Mouse (Mus musculus) limb, embryonic 12.5 days (tissue): ENCODE data around the gene Cyp46a1. TPM values are rescaled to one million over a fixed set of nuclear protein-coding genes. Genes with fewer than 3 reads are reported as not detected.

Experiments
- ATAC-seq: fragments of 200-750 bp; cut with Nextera tagmentation; 2 replicates; pipeline ENCODE4 v1.8.0; 2017; ENCODE audit warnings: low read depth, moderate TSS enrichment; ENCODE audit not compliant: insufficient number of reproducible peaks, insufficient read depth, low FRiP score, low TSS enrichment
- H3K27ac ChIP-seq: fragments of 300-500 bp; sonication (generic); 2 replicates; pipeline ENCODE4 v1.5.1; 2016; ENCODE audit warnings: mild to moderate bottlenecking, moderate library complexity
- H3K27me3 ChIP-seq: fragments of 300-500 bp; sonication (generic); 2 replicates; pipeline ENCODE4 v1.6.1; 2016; ENCODE audit warnings: mild to moderate bottlenecking, moderate library complexity
- H3K36me3 ChIP-seq: fragments of 300-500 bp; sonication (generic); 2 replicates; pipeline ENCODE4 v1.6.1; 2016; ENCODE audit warnings: mild to moderate bottlenecking, moderate library complexity
- H3K4me1 ChIP-seq: fragments of 300-500 bp; sonication (generic); replicated peaks from 2 replicates; pipeline ENCODE4 v1.6.1; 2016
- H3K4me2 ChIP-seq: fragments of 300-500 bp; sonication (generic); 2 replicates; pipeline ENCODE4 v1.6.1; 2016; ENCODE audit warnings: mild to moderate bottlenecking, moderate library complexity
- H3K4me3 ChIP-seq: fragments of 300-500 bp; sonication (generic); replicated peaks from 2 replicates; pipeline ENCODE4 v1.5.1; 2016; ENCODE audit warnings: mild to moderate bottlenecking
- H3K9ac ChIP-seq: fragments of 300-500 bp; sonication (generic); replicated peaks from 2 replicates; pipeline ENCODE4 v1.6.1; 2016; ENCODE audit warnings: mild to moderate bottlenecking, moderate library complexity
- H3K9me3 ChIP-seq: fragments of 300-500 bp; sonication (generic); 2 replicates; pipeline ENCODE4 v1.6.1; 2016; ENCODE audit warnings: mild to moderate bottlenecking, moderate library complexity
- WGBS: fragments of 180-500 bp; shearing (Covaris S2); methylation state at CpG from one replicate; pipeline ENCODE4 v1.1.7; 2016; 5-methylcytosine and 5-hydroxymethylcytosine counted together
- polyA plus RNA-seq: library from polyadenylated mRNA; unstranded; fragments of >200 nt; fragmentation: Nextera tagmentation; extraction: Ambion mirVana; gene quantifications from 2 replicates; pipeline ENCODE4 v1.2.1, GENCODE M21; 2016

Cyp46a1 gene
- polyA plus RNA-seq, 1 experiment from 2014 or later = 2.9 TPM

DNA sequence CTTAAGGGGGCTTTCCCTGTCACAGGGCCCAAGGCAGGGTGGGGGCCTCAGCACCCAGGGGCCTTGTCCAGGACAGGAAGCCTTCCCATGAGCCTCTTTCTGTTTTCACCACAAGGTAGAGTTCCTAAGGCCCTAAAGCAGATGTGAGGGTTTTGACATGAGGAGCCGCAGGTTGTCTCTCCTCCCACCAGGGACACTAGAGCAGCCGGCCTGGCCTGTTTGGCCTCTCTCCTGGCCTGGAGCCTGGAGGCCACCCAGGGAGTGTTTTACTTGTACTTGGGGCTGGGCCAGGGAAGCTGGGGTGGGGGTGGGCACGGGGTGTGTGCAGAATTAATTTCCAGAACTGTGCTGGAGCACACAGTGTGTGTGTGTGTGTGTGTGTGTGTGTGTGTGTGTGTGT is 31.2 kb downstream of the Cyp46a1 start:
- ATAC-seq = no peak
- Histone ChIP-seq H3K9me3 (no peaks in the 10 kb centered on the region), H3K4me3 (no peak overlapping the region), H3K36me3 (no peaks in the 10 kb centered on the region), H3K27me3 (no peaks in the 10 kb centered on the region), H3K9ac (no peak overlapping the region), H3K27ac (no peak overlapping the region), H3K4me2 (no peak overlapping the region), H3K4me1 (peaks cover 28% of the 10 kb centered on the region)
- 17% methylated on average over 3 of the region's 3 CpGs for WGBS

GRCm38 (mm10) chr12:108365868-108366267 is 31.7 kb downstream of the Cyp46a1 start:
- Histone ChIP-seq H3K9ac (no peak overlapping the region), H3K4me1 (peaks cover 33% of the 10 kb centered on the region), H3K4me2 (no peak overlapping the region), H3K27me3 (no peaks in the 10 kb centered on the region), H3K27ac (no peak overlapping the region), H3K36me3 (no peaks in the 10 kb centered on the region), H3K9me3 (no peaks in the 10 kb centered on the region), H3K4me3 (no peak overlapping the region)
- 82% methylated on average over 7 of the region's 7 CpGs for WGBS
- no peak for ATAC-seq

- Histone ChIP-seq H3K9me3 (no peaks in the 10 kb centered on the region), H3K27me3 (no peaks in the 10 kb centered on the region), H3K4me1 (peaks cover 54% of the 10 kb centered on the region), H3K36me3 (no peaks in the 10 kb centered on the region), H3K9ac (no peak overlapping the region), H3K4me3 (no peak overlapping the region), H3K4me2 (no peak overlapping the region), H3K27ac (no peak overlapping the region)
- ATAC-seq = no peak
- 72% methylated on average over 2 of the region's 2 CpGs for WGBS
Measured at GRCm38 (mm10) chr12:108367909-108368308, 33.7 kb downstream of the Cyp46a1 start.

DNA sequence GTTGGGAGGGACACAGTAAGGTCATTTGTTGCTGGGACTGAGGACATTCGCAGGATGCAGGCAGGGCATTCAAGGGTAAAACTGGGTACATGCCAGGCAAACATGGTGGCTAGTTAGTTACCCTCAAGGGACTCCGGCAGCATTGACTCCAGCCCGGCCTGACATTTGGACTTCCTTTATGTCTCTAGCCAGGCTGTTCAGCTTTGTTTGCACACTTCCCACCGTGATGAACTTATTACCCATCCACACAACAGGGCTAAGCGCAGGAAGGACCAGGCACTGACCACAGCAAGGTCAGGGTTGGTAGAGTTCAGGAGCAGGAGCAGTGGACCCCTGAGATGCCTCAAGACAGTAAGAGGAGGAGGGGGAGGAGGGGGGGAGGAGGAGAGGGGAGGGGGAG is 34.7 kb downstream of the Cyp46a1 start:
- H3K36me3 ChIP-seq = no peaks in the 10 kb centered on the region
- H3K9me3 ChIP-seq = no peaks in the 10 kb centered on the region
- H3K4me2 ChIP-seq = no peak overlapping the region
- H3K4me1 ChIP-seq = peaks cover 58% of the 10 kb centered on the region
- no peak for ATAC-seq
- H3K27ac ChIP-seq = no peak overlapping the region
- WGBS = 70% methylated on average over 5 of the region's 5 CpGs
- no peak overlapping the region for H3K4me3 ChIP-seq
- no peaks in the 10 kb centered on the region for H3K27me3 ChIP-seq
- no peak overlapping the region for H3K9ac ChIP-seq

DNA sequence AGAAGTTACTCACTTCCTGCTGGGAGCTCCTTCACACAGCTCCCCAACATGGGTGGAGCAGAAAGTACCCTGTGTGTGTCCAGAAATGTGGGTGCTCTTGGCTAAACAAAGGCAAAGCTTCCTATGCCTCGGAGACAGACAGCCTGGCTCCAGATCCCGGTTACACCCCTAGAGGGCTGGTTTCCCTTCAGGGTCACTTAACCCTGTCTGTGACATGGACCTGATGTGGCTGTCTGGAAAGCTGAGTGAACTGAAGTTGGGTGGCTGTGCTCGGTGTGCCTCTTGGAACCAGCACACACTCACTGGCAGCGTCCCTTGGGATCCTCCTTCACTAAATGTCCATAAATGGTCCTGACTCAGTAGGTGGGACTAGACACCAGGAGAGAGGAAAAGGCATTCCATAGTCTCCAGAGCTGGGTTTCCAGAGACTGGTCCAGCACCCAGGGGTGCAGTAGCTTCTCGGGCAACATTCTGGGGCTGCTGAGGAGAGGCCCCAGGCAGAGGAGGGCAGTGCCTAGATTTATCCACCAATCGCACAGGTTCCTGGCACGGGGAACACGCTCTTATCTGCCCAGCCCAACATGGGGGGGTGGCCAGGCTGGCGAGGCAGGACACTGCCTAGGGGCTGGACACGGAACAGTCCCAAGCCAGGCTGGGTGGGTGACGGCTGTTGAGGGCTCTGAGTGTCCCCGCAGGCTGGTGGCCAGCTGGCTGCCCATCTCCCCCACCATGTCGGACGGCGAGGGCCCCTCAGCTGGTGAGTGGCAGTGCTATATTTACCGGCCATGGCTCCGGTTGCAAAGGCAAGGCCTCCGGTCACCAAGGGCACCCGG is 36.6 kb downstream of the Cyp46a1 start, which contains the start of gene Eml1:
TSS of gene Eml1 (plus strand) at position 362 of the 833 bp plus-strand sequence.
- H3K36me3 ChIP-seq = no peaks in the 10 kb centered on the region
- peaks cover 65% of the 10 kb centered on the region for H3K4me1 ChIP-seq
- ATAC-seq = peak; percentile 26; the same call in 1 of the 2 replicates
- 0 out of 2 replicates have a peak within 1 kb of the TSS, but pooled peaks have one; percentile 84 for H3K27ac ChIP-seq
- H3K9me3 ChIP-seq = no peaks in the 10 kb centered on the region
- 73% methylated on average over 19 of the region's 19 CpGs for whole genome bisulfite sequencing
- H3K9ac ChIP-seq = no peak within 1 kb of the TSS
- no peak within 1 kb of the TSS for H3K4me2 ChIP-seq
- no peak within 1 kb of the TSS for H3K4me3 ChIP-seq
- no peaks in the 10 kb centered on the region for H3K27me3 ChIP-seq

- 71% methylated on average over 6 of the region's 6 CpGs for WGBS
- H3K4me2 ChIP-seq = no peak overlapping the region
- H3K27ac ChIP-seq = 0 out of 2 replicates have a peak overlapping the region, but pooled peaks have one; percentile 84
- H3K9ac ChIP-seq = no peak overlapping the region
- no peaks in the 10 kb centered on the region for H3K36me3 ChIP-seq
- H3K4me3 ChIP-seq = no peak overlapping the region
- ATAC-seq = no peak
- H3K4me1 ChIP-seq = peaks cover 67% of the 10 kb centered on the region
- no peaks in the 10 kb centered on the region for H3K27me3 ChIP-seq
- H3K9me3 ChIP-seq = no peaks in the 10 kb centered on the region
Measured at GRCm38 (mm10) chr12:108371429-108371765, 37.2 kb downstream of the Cyp46a1 start.

- H3K4me2 ChIP-seq = no peak overlapping the region
- no peaks in the 10 kb centered on the region for H3K36me3 ChIP-seq
- H3K4me1 ChIP-seq = peaks cover 67% of the 10 kb centered on the region
- H3K27me3 ChIP-seq = no peaks in the 10 kb centered on the region
- ATAC-seq = no peak
- 82% methylated on average over 17 of the region's 17 CpGs for WGBS
- H3K27ac ChIP-seq = peak overlapping the region; percentile 84
- no peaks in the 10 kb centered on the region for H3K9me3 ChIP-seq
- no peak overlapping the region for H3K9ac ChIP-seq
- H3K4me3 ChIP-seq = no peak overlapping the region
Measured at GRCm38 (mm10) chr12:108372241-108372640, 38.1 kb downstream of the Cyp46a1 start.

DNA sequence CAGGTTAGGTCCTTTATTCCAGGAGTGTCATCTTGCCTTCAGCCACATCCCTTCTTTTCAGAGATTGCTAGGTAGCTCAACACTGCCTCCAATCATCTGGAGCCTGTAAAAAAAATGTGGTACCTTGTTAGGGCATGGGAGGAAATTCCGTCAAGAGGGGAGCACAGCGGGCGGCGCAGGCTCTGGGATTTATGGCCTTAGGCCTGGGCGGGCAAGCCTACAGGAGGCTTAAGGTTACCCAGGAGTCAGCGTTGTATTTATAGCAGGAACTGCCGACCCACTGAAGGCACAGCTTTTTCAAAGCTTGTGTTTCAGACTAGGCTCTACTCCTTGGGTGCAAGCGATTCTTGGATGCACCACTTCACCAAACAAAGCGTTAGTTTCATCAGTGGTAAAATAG is 39.4 kb downstream of the Cyp46a1 start:
- Histone ChIP-seq H3K36me3 (no peaks in the 10 kb centered on the region), H3K27me3 (no peaks in the 10 kb centered on the region), H3K9me3 (no peaks in the 10 kb centered on the region), H3K4me3 (no peak overlapping the region), H3K4me1 (peaks cover 62% of the 10 kb centered on the region), H3K27ac (peak overlapping the region; percentile 84), H3K4me2 (no peak overlapping the region), H3K9ac (no peak overlapping the region)
- 14% methylated on average over 9 of the region's 9 CpGs for WGBS
- peak; percentile 58; the same call in 1 of the 2 replicates for ATAC-seq

GRCm38 (mm10) chr12:108374689-108375088 is 40.5 kb downstream of the Cyp46a1 start:
- Histone ChIP-seq H3K36me3 (no peaks in the 10 kb centered on the region), H3K9ac (no peak overlapping the region; the same call in 1 of the 2 replicates), H3K4me2 (peak overlapping the region; percentile 2; the same call in 1 of the 2 replicates), H3K27me3 (no peaks in the 10 kb centered on the region), H3K9me3 (no peaks in the 10 kb centered on the region), H3K4me1 (peaks cover 61% of the 10 kb centered on the region), H3K27ac (peak overlapping the region; percentile 84; the same call in 1 of the 2 replicates), H3K4me3 (no peak overlapping the region)
- 75% methylated on average over 8 of the region's 8 CpGs for whole genome bisulfite sequencing
- no peak for ATAC-seq

- no peaks in the 10 kb centered on the region for H3K27me3 ChIP-seq
- no peak overlapping the region for H3K4me2 ChIP-seq
- H3K4me1 ChIP-seq = peaks cover 25% of the 10 kb centered on the region
- 87% methylated on average over 13 of the region's 13 CpGs for WGBS
- H3K36me3 ChIP-seq = no peaks in the 10 kb centered on the region
- ATAC-seq = no peak
- no peaks in the 10 kb centered on the region for H3K9me3 ChIP-seq
- no peak overlapping the region for H3K27ac ChIP-seq
- H3K9ac ChIP-seq = no peak overlapping the region
- H3K4me3 ChIP-seq = no peak overlapping the region
Measured at GRCm38 (mm10) chr12:108378379-108379133, 44.4 kb downstream of the Cyp46a1 start.

GRCm38 (mm10) chr12:108386476-108387232 is 52.5 kb downstream of the Cyp46a1 start:
- Histone ChIP-seq H3K9ac (no peak overlapping the region), H3K27ac (no peak overlapping the region)
- ATAC-seq = peak; percentile 44

More at GRCm38 (mm10) chr12:108386476-108387232, 52.5 kb downstream of the Cyp46a1 start:
- no peak overlapping the region for H3K4me3 ChIP-seq
- H3K4me1 ChIP-seq = peaks cover 16% of the 10 kb centered on the region
- no peak overlapping the region for H3K4me2 ChIP-seq
- 53% methylated on average over 13 of the region's 13 CpGs for WGBS
- no peaks in the 10 kb centered on the region for H3K36me3 ChIP-seq
- H3K27me3 ChIP-seq = no peaks in the 10 kb centered on the region
- no peaks in the 10 kb centered on the region for H3K9me3 ChIP-seq
